Mouse (Mus musculus): ENCODE results near the gene Fhad1.
"Not testable (repeated sequence)": the region's sequence is repeated elsewhere in the genome, so short reads cannot be mapped to it uniquely, and the experiment has no call there.

The Fhad1 gene

GRCm38 (mm10) chr4:142039662-142040353, 24.9 kb upstream of the Fhad1 start:
- no peak for DNase-seq

- no peak for DNase-seq
These were observed 23.0 kb upstream of the Fhad1 start for GRCm38 (mm10) chr4:142037897-142038296.

- no peak for DNase-seq
These were observed 13.7 kb upstream of the Fhad1 start for GRCm38 (mm10) chr4:142028533-142028932.

GRCm38 (mm10) chr4:142026965-142027364, 12.1 kb upstream of the Fhad1 start:
- no peak for DNase-seq

- DNase-seq, result no peak
These were observed 9.7 kb upstream of the Fhad1 start for GRCm38 (mm10) chr4:142024536-142024935.

- no peak for DNase-seq
These were observed 8.3 kb upstream of the Fhad1 start for GRCm38 (mm10) chr4:142023166-142023565.

GRCm38 (mm10) chr4:142017686-142018085, 2.8 kb upstream of the Fhad1 start:
- no peak for DNase-seq

- DNase-seq, result no peak
These were observed 3.6 kb downstream of the Fhad1 start for GRCm38 (mm10) chr4:142011236-142011635.

GRCm38 (mm10) chr4:142010441-142010840, 4.4 kb downstream of the Fhad1 start:
- no peak for DNase-seq

- DNase-seq, result no peak
These were observed 6.7 kb downstream of the Fhad1 start for GRCm38 (mm10) chr4:142008206-142008605.

GRCm38 (mm10) chr4:142000581-142000980, 14.3 kb downstream of the Fhad1 start:
- peak; percentile 30 for DNase-seq

- peak; percentile 70 for DNase-seq
These were observed 15.3 kb downstream of the Fhad1 start for GRCm38 (mm10) chr4:141999494-142000074.

GRCm38 (mm10) chr4:141998282-141998821, 16.5 kb downstream of the Fhad1 start:
- peak; percentile 35 for DNase-seq

GRCm38 (mm10) chr4:141996880-141997279, 18.0 kb downstream of the Fhad1 start:
- no peak for DNase-seq

GRCm38 (mm10) chr4:141996086-141996485, 18.8 kb downstream of the Fhad1 start:
- no peak for DNase-seq

GRCm38 (mm10) chr4:141994062-141994471, 20.8 kb downstream of the Fhad1 start:
- DNase-seq, result not testable (repeated sequence)

- DNase-seq, result peak; percentile 35
These were observed 21.4 kb downstream of the Fhad1 start for GRCm38 (mm10) chr4:141993347-141994061.

GRCm38 (mm10) chr4:141992530-141993204, 22.2 kb downstream of the Fhad1 start:
- no peak for DNase-seq

GRCm38 (mm10) chr4:141988178-141988577, 26.7 kb downstream of the Fhad1 start:
- no peak for DNase-seq

GRCm38 (mm10) chr4:141983689-141984088, 31.2 kb downstream of the Fhad1 start:
- DNase-seq, result no peak

- no peak for DNase-seq
These were observed 33.4 kb downstream of the Fhad1 start for GRCm38 (mm10) chr4:141981475-141981874.

- no peak for DNase-seq
These were observed 36.3 kb downstream of the Fhad1 start for GRCm38 (mm10) chr4:141978582-141978981.

GRCm38 (mm10) chr4:141977346-141977745, 37.5 kb downstream of the Fhad1 start:
- DNase-seq, result no peak
